Mouse (Mus musculus) spleen, postnatal 4 days (tissue): ENCODE data around the gene Drd2.

Experiments
- DNase-seq, 2 experiments: peaks; one replicate each; pipeline ENCODE4 v3.0.0; 2022; ENCODE audit warnings: low spot score in 2 of 2

Gene Drd2

DNA sequence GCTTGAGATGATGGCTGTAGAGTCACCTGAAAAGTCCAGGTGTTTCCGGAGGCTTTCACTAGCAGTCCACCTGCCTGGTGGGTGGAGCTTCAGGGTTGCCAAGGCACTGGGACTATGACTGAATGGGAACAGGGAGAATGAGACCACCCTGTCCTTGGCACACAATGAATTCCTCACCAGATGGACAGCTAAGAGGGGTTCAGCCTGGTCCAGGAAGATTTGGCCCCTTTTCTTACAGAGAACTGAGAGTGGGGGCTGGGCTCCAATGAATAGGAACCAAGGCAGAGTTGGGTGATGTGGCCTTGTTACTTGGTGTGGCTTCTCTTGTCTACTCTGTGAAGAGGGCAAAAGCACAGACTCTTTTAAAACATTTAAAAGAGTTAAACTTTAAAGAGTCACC lies 112.0 kb downstream of the Drd2 start:
- no peak for DNase-seq

DNA sequence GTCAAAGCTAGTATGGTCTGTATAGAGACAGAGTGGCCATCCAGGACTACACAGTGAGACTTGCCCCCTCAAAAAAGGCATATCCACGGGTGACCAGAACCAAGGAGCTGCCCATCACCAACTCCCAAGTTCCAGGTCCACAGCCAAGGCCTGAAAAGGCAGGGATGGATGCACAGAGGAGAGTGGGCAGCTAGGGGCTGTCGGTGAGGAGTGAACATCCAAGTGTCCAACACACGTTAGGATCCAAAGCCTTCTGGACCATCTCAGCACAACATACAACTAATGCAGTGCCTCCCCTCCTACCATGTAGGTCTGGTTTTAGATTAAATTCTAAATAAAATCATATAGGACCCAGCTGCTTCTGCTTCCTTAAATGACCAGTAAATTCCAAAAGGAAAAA lies 115.7 kb downstream of the Drd2 start:
- DNase-seq, result no peak
